13 mouse cellular contexts compared by ENCODE assay signal in genomic region chr4:26879022-26879421, GRCm38 (mm10).
DNase-seq lines count a peak whose midpoint lies in the region; ATAC-seq and TF ChIP-seq lines count a peak whose summit lies in the region.
"Had no signal": no experiment of that assay in that cellular context is flagged by ENCODE, and none has a peak within 500 bp of the region (broad histone marks: within the 10 kb centered on the region; RNA-seq: fewer than 3 reads in every experiment).

No protein-coding gene starts in this region.

- ATAC-seq in kidney, postnatal 0 days (replicated peaks; ENCODE audit: low FRiP score, low read depth) = no peak
- no peak for ATAC-seq in kidney, embryonic 16.5 days (ENCODE audit: low FRiP score, low TSS enrichment)
- 0 out of 2 replicates have a peak, but pooled peaks have one; percentile 22 for ATAC-seq in G1E (ENCODE audit: extremely low read depth, insufficient number of reproducible peaks, low FRiP score, poor library complexity, severe bottlenecking)
- ATAC-seq: activated CD4-positive, CD25-positive, alpha-beta regulatory T cell, adult 4 months; midbrain, embryonic 16.5 days had no signal

- intact Hi-C loops in left cerebral cortex, postnatal 10 days (cut with DNase I) = no loop called here

- peak; percentile 33; the same call in 1 of the 2 replicates for TF ChIP-seq CTCF in kidney, postnatal 0 days (IDR thresholded peaks at IDR 0.05; ENCODE audit: low read depth)
- TF ChIP-seq CTCF in C2C12 (IDR thresholded peaks at IDR 0.05; ENCODE audit: control insufficient read depth, insufficient read depth, insufficient read length) (peak; percentile 52), G1E (IDR thresholded peaks at IDR 0.05; ENCODE audit: low read depth, low read length) (0 out of 2 replicates have a peak, but pooled peaks have one; percentile 8)
- peak; percentile 70 for TF ChIP-seq CTCF in embryonic fibroblast, embryonic 13.5 days (IDR thresholded peaks at IDR 0.05; ENCODE audit: borderline replicate concordance, insufficient read depth, low read length)

- WGBS in kidney, postnatal 0 days = 45% methylated on average over 3 of the region's 3 CpGs
- 36% methylated on average over 3 of the region's 3 CpGs for WGBS in kidney, embryonic 16.5 days

- no peaks in the 10 kb centered on the region for H3K27me3 ChIP-seq in kidney, postnatal 0 days (ENCODE audit: insufficient read depth, low read length)
- H3K27me3 ChIP-seq in kidney, embryonic 16.5 days (ENCODE audit: insufficient read depth, low read length) = no peaks in the 10 kb centered on the region
- H3K27me3 ChIP-seq in C2C12 (ENCODE audit: control insufficient read depth, insufficient read depth, insufficient read length) = no peaks in the 10 kb centered on the region
- H3K27me3 ChIP-seq in G1E (ENCODE audit: insufficient read depth, low read length) = no peaks in the 10 kb centered on the region

- no peak for TF ChIP-seq POLR2A in embryonic fibroblast, embryonic 13.5 days (IDR thresholded peaks at IDR 0.05; ENCODE audit: low read depth, low read length)

- H3K4me3 ChIP-seq in kidney, postnatal 0 days (replicated peaks; ENCODE audit: low read depth, low read length) = no peak overlapping the region
- no peak overlapping the region for H3K4me3 ChIP-seq in kidney, embryonic 16.5 days (ENCODE audit: low read length)
- no peak overlapping the region for H3K4me3 ChIP-seq in C2C12 (ENCODE audit: insufficient read depth, poor library complexity, severe bottlenecking)
- H3K4me3 ChIP-seq in G1E (ENCODE audit: low read depth, low read length) = no peak overlapping the region
- H3K4me3 ChIP-seq in embryonic fibroblast, embryonic 13.5 days (ENCODE audit: insufficient read depth, low read length) = no peak overlapping the region
- H3K4me3 ChIP-seq: left cerebral cortex, adult 2 months had no signal

- no peaks in the 10 kb centered on the region for H3K79me2 ChIP-seq in C2C12 (ENCODE audit: control insufficient read depth, insufficient read depth)

- H3K9ac ChIP-seq in kidney, postnatal 0 days (ENCODE audit: low read depth, low read length) = no peak overlapping the region
- no peak overlapping the region for H3K9ac ChIP-seq in kidney, embryonic 16.5 days (replicated peaks; ENCODE audit: low read length)

- H3ac ChIP-seq in C2C12 (ENCODE audit: control insufficient read depth, insufficient read length, low read depth) = no peak overlapping the region

- no peaks in the 10 kb centered on the region for H3K36me3 ChIP-seq in kidney, postnatal 0 days (ENCODE audit: insufficient read depth, low read length)
- H3K36me3 ChIP-seq in kidney, embryonic 16.5 days (ENCODE audit: insufficient read depth, low read length) = no peaks in the 10 kb centered on the region
- H3K36me3 ChIP-seq in C2C12 (ENCODE audit: control insufficient read depth, insufficient read depth) (no peaks in the 10 kb centered on the region), G1E (replicated peaks) (no peaks in the 10 kb centered on the region)

- H3K27ac ChIP-seq in kidney, postnatal 0 days = no peak overlapping the region
- H3K27ac ChIP-seq in kidney, embryonic 16.5 days (ENCODE audit: low read length) = no peak overlapping the region
- no peak overlapping the region for H3K27ac ChIP-seq in embryonic fibroblast, embryonic 13.5 days (ENCODE audit: insufficient read depth, low read length)
- H3K27ac ChIP-seq: left cerebral cortex, adult 2 months had no signal

- peak; percentile 1 for DNase-seq in kidney, postnatal 0 days (ENCODE audit: low spot score)
- DNase-seq in G1E (ENCODE audit: low spot score) = no peak
- no peak for DNase-seq in left cerebral cortex, postnatal 10 days (ENCODE audit: extremely low spot score in 1 of 2, low spot score in 2 of 2)
- DNase-seq in layer of hippocampus, postnatal 10 days (ENCODE audit: low spot score in 2 of 2) = no peak
- DNase-seq: kidney, adult 11 months; thymus, postnatal 36 days had no signal

- H3K4me1 ChIP-seq in kidney, postnatal 0 days (replicated peaks; ENCODE audit: insufficient read depth, low read length) = no peaks in the 10 kb centered on the region
- no peaks in the 10 kb centered on the region for H3K4me1 ChIP-seq in kidney, embryonic 16.5 days (ENCODE audit: insufficient read depth, low read length)
- H3K4me1 ChIP-seq in G1E (ENCODE audit: insufficient read depth, low read depth, low read length) = no peaks in the 10 kb centered on the region
- no peaks in the 10 kb centered on the region for H3K4me1 ChIP-seq in embryonic fibroblast, embryonic 13.5 days (ENCODE audit: control insufficient read depth, insufficient read depth, low read length)

- H3K9me3 ChIP-seq in kidney, postnatal 0 days (replicated peaks; ENCODE audit: low read length) = no peaks in the 10 kb centered on the region
- no peaks in the 10 kb centered on the region for H3K9me3 ChIP-seq in kidney, embryonic 16.5 days (ENCODE audit: low read length)
- H3K9me3 ChIP-seq in G1E (replicated peaks) = no peaks in the 10 kb centered on the region

- no peak overlapping the region for H3K4me2 ChIP-seq in kidney, postnatal 0 days (ENCODE audit: low read length)
- H3K4me2 ChIP-seq in kidney, embryonic 16.5 days (replicated peaks; ENCODE audit: low read depth, low read length) = no peak overlapping the region
- H3K4me2 ChIP-seq: heart, embryonic 11.5 days had no signal

- no peaks in the 10 kb centered on the region for H3K79me3 ChIP-seq in C2C12 (ENCODE audit: low read depth)

TF ChIP-seq in C2C12, 6 proteins besides CTCF, POLR2A, EP300 and RAD21:
- TF ChIP-seq MYOG (IDR thresholded peaks at IDR 0.05; ENCODE audit: control insufficient read depth, extremely low read depth, insufficient read length) (no peak), FOSL1 (IDR thresholded peaks at IDR 0.05; ENCODE audit: insufficient read depth, low read length, poor library complexity, severe bottlenecking) (no peak), MYOD1 (IDR thresholded peaks at IDR 0.05; ENCODE audit: control insufficient read depth, insufficient read length, low read depth) (no peak), USF1 (IDR thresholded peaks at IDR 0.05; ENCODE audit: low read depth) (no peak), CEBPB (IDR thresholded peaks at IDR 0.05; ENCODE audit: low read depth) (no peak), MAX (IDR thresholded peaks at IDR 0.05) (no peak)

Comparison
In these comparisons a context has a peak if more than half of its experiments do, and no peak if none do; other contexts are left out.
1. CTCF ChIP-seq: peak in every context shown above with its lines; median percentile 70 in embryonic fibroblast, embryonic 13.5 days; 52 in C2C12; 33 in kidney, postnatal 0 days; 8 in G1E.